Mouse (Mus musculus): ENCODE results near the gene Plk5. TPM values are rescaled to one million over a fixed set of nuclear protein-coding genes. Genes with fewer than 3 reads are reported as not detected.

Gene Plk5
- polyA plus RNA-seq, 2 experiments, result 0.48 to 1.9 TPM

- TF ChIP-seq POLR2A (IDR thresholded peaks at IDR 0.05; ENCODE audit: borderline replicate concordance, extremely low read depth, insufficient read depth, insufficient read length), result no peak
- H3K4me2 ChIP-seq (replicated peaks; ENCODE audit: low read depth, low read length, severe bottlenecking), result no peak overlapping the region
Observed at GRCm38 (mm10) chr10:80352727-80353126, 3.5 kb upstream of the Plk5 start.

DNA sequence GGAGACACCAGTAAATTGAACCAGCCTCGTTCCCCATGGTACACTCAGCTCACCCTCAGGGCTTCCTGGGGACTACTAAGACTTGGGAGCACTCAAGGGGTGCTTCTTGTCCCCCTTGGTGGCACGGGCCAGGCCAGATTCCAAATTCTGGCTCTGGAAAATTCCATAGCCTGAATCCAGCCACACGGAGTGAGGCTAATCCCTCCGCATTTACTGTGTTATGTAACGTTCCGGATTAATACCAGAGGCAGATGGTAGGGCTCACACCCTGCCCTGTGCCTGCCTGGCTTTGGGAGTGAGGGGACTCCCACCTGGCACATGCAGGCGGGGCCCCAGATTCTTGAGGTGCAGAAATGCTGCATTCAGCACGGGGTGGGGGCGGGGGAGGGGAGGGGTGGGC is 828 bp upstream of the Plk5 start:
- no peak overlapping the region for H3K27ac ChIP-seq (replicated peaks; ENCODE audit: low read depth, low read length)
- H3K9ac ChIP-seq (ENCODE audit: low read depth, low read length, severe bottlenecking), result no peak overlapping the region
- H3K4me3 ChIP-seq (replicated peaks; ENCODE audit: low read length), result no peak overlapping the region
- DNase-seq (ENCODE audit: low spot score) (no peak), ATAC-seq (ENCODE audit: low FRiP score, low read depth) (no peak)
- no peak overlapping the region for H3K4me2 ChIP-seq (replicated peaks; ENCODE audit: low read depth, low read length, severe bottlenecking)
- H3K36me3 ChIP-seq (ENCODE audit: control insufficient read depth, insufficient read depth, low read length), result no peaks in the 10 kb centered on the region
- peaks cover 15% of the 10 kb centered on the region for H3K4me1 ChIP-seq (ENCODE audit: control insufficient read depth, insufficient read depth, low read length)
- WGBS, result 8% methylated on average over 8 of the region's 9 CpGs
- H3K9me3 ChIP-seq (ENCODE audit: control insufficient read depth, low read length), result no peaks in the 10 kb centered on the region
- TF ChIP-seq POLR2A (IDR thresholded peaks at IDR 0.05; ENCODE audit: borderline replicate concordance, extremely low read depth, insufficient read depth, insufficient read length), result no peak
- H3K27me3 ChIP-seq (ENCODE audit: control insufficient read depth, insufficient read depth, low read length), result peaks cover 71% of the 10 kb centered on the region

More at GRCm38 (mm10) chr10:80352727-80353126, 3.5 kb upstream of the Plk5 start:
- Histone ChIP-seq H3K36me3 (ENCODE audit: control insufficient read depth, insufficient read depth, low read length) (no peaks in the 10 kb centered on the region), H3K9me3 (ENCODE audit: control insufficient read depth, low read length) (no peaks in the 10 kb centered on the region), H3K27me3 (ENCODE audit: control insufficient read depth, insufficient read depth, low read length) (peaks cover 87% of the 10 kb centered on the region), H3K4me3 (replicated peaks; ENCODE audit: low read length) (no peak overlapping the region), H3K4me1 (ENCODE audit: control insufficient read depth, insufficient read depth, low read length) (peaks cover 22% of the 10 kb centered on the region), H3K9ac (ENCODE audit: low read depth, low read length, severe bottlenecking) (0 out of 2 replicates have a peak overlapping the region, but pooled peaks have one; percentile 16), H3K27ac (replicated peaks; ENCODE audit: low read depth, low read length) (no peak overlapping the region)
- no peak for ATAC-seq (ENCODE audit: low FRiP score, low read depth)
- 63% methylated on average over 8 of the region's 8 CpGs for WGBS
- no peak for DNase-seq (ENCODE audit: low spot score)

GRCm38 (mm10) chr10:80356737-80357136 is 478 bp downstream of the Plk5 start:
- Histone ChIP-seq H3K27ac (replicated peaks; ENCODE audit: low read depth, low read length) (no peak overlapping the region), H3K9ac (ENCODE audit: low read depth, low read length, severe bottlenecking) (peak overlapping the region; percentile 28; the same call in 1 of the 2 replicates), H3K4me1 (ENCODE audit: control insufficient read depth, insufficient read depth, low read length) (peaks cover 15% of the 10 kb centered on the region), H3K4me3 (replicated peaks; ENCODE audit: low read length) (peak overlapping the region; percentile 43), H3K9me3 (ENCODE audit: control insufficient read depth, low read length) (no peaks in the 10 kb centered on the region), H3K27me3 (ENCODE audit: control insufficient read depth, insufficient read depth, low read length) (peaks cover 58% of the 10 kb centered on the region), H3K36me3 (ENCODE audit: control insufficient read depth, insufficient read depth, low read length) (no peaks in the 10 kb centered on the region), H3K4me2 (replicated peaks; ENCODE audit: low read depth, low read length, severe bottlenecking) (peak overlapping the region; percentile 63)
- TF ChIP-seq POLR2A (IDR thresholded peaks at IDR 0.05; ENCODE audit: borderline replicate concordance, extremely low read depth, insufficient read depth, insufficient read length), result no peak
- WGBS, result 2% methylated on average over 32 of the region's 34 CpGs
- ATAC-seq (ENCODE audit: low FRiP score, low read depth) (no peak), DNase-seq (ENCODE audit: low spot score) (no peak)

DNA sequence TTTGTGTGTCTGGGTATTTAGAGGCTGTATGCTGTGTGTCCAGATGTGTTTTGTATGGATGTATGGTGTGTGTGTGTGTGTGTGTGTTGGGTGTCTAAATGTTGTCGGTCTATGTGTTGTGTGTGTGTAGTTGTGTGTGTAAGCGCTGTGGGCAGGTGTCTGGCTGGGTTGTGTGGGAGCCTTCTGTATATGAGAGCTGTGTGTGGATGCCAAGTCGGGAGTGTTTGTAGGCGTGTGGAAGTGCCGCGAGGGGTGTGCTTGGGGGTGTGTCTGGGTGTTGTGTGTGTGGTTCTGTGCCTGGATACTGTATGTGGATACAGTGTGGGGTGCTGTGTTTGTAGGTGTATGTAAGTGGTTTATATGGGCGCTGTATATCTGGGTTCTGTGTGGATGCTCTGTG is 1.1 kb downstream of the Plk5 start:
- Histone ChIP-seq H3K27ac (replicated peaks; ENCODE audit: low read depth, low read length) (no peak overlapping the region), H3K4me1 (ENCODE audit: control insufficient read depth, insufficient read depth, low read length) (peaks cover 15% of the 10 kb centered on the region), H3K4me2 (replicated peaks; ENCODE audit: low read depth, low read length, severe bottlenecking) (no peak overlapping the region), H3K4me3 (replicated peaks; ENCODE audit: low read length) (peak overlapping the region; percentile 43), H3K36me3 (ENCODE audit: control insufficient read depth, insufficient read depth, low read length) (no peaks in the 10 kb centered on the region), H3K27me3 (ENCODE audit: control insufficient read depth, insufficient read depth, low read length) (peaks cover 53% of the 10 kb centered on the region), H3K9me3 (ENCODE audit: control insufficient read depth, low read length) (no peaks in the 10 kb centered on the region), H3K9ac (ENCODE audit: low read depth, low read length, severe bottlenecking) (no peak overlapping the region)
- no peak for TF ChIP-seq POLR2A (IDR thresholded peaks at IDR 0.05; ENCODE audit: borderline replicate concordance, extremely low read depth, insufficient read depth, insufficient read length)
- WGBS, result 33% methylated on average over 7 of the region's 7 CpGs
- no peak for DNase-seq (ENCODE audit: low spot score)
- no peak for ATAC-seq (ENCODE audit: low FRiP score, low read depth)

DNA sequence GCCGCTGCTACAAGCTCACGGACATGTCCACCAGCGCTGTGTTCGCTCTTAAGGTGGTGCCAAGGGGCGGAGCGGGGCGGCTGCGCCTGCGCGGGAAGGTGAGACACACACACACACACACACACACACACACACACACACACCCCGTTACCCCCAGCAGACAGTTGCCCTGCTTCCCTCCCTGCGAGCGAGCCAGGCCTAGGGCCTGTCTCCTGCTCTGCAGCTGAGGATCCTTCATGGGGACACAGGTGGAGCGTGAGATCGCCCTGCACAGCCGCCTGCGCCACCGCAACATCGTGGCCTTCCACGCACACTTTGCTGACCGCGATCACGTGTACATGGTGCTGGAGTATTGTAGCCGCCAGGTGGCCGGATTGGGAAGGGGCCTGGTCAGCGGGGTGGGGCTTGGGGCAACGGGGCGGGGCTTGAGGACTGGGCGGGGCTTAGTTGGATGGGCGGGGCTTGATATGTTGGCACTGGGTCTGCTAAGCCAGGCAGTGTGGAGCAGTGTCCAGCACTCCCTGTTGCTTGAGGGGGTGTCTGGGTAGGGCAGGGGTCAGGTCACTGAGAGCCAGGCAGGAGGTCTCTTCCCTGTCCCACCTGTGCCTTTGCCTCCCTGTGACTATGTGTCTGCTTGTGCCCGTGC is 1.9 kb downstream of the Plk5 start:
- H3K27me3 ChIP-seq (ENCODE audit: control insufficient read depth, insufficient read depth, low read length), result peaks cover 45% of the 10 kb centered on the region
- H3K9ac ChIP-seq (ENCODE audit: low read depth, low read length, severe bottlenecking), result peak overlapping the region; percentile 25; the same call in 1 of the 2 replicates
- ATAC-seq (ENCODE audit: low FRiP score, low read depth) (0 out of 2 replicates have a peak, but pooled peaks have one; percentile 24), DNase-seq (ENCODE audit: low spot score) (no peak)
- no peaks in the 10 kb centered on the region for H3K9me3 ChIP-seq (ENCODE audit: control insufficient read depth, low read length)
- H3K4me1 ChIP-seq (ENCODE audit: control insufficient read depth, insufficient read depth, low read length), result peaks cover 15% of the 10 kb centered on the region
- 9% methylated on average over 27 of the region's 31 CpGs for WGBS
- H3K4me2 ChIP-seq (replicated peaks; ENCODE audit: low read depth, low read length, severe bottlenecking), result peak overlapping the region; percentile 39
- TF ChIP-seq POLR2A (IDR thresholded peaks at IDR 0.05; ENCODE audit: borderline replicate concordance, extremely low read depth, insufficient read depth, insufficient read length), result no peak
- no peaks in the 10 kb centered on the region for H3K36me3 ChIP-seq (ENCODE audit: control insufficient read depth, insufficient read depth, low read length)
- H3K27ac ChIP-seq (replicated peaks; ENCODE audit: low read depth, low read length), result no peak overlapping the region
- H3K4me3 ChIP-seq (replicated peaks; ENCODE audit: low read length), result peak overlapping the region; percentile 43
